Comparison of ENCODE assay signal across 10 mouse cellular contexts in the genomic region with DNA sequence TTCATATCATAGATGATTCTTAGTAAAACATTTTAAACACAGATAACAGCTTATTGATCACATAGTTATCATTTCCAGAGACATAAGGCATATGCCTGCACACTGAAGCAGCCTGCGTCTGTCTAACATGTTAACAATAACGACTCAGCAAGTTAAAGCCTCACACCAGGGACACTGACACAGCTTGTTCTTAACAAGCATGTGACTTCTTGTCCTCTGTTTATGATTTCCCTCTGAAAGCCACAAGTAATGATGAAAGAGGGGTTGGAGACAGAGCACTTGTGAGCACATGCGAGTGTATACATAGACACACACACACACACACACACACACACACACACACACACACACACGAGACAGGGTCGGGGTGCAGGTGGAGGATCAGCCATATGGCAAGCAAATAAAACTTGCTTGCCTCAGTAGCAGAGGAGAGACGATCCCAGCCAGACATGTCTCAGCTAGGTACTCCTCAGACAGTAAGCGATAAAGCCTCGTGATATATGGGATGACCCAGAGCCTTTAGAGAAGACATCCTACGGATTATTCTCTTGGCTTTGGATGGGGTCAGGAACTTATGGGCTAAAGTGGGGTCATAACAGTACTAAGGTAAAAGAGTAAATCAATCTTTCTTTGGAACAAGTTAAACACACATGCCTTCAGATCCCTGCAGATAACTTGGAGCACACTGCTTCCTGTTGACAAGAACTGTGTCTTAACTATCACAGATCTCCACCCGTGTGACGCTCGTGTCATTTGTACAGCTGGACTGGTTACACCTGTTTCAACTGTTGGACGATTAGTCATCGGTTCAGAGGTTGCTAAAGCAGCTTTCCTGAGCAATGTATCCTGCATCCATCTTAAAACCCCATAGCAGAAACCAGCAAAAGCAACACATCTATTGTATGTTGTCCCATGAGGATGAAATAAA. TPM values are rescaled to one million over a fixed set of nuclear protein-coding genes. Genes with fewer than 3 reads are reported as not detected.
DNase-seq lines count a peak whose midpoint lies in the region; ATAC-seq and TF ChIP-seq lines count a peak whose summit lies in the region.
"Had no signal": no experiment of that assay in that cellular context is flagged by ENCODE, and none has a peak within 500 bp of the region (broad histone marks: within the 10 kb centered on the region; RNA-seq: fewer than 3 reads in every experiment).

No protein-coding gene starts in this region.

- no peak overlapping the region for H3K9ac ChIP-seq in midbrain, postnatal 0 days (replicated peaks; ENCODE audit: low read length, poor library complexity, severe bottlenecking)
- H3K9ac ChIP-seq in hindbrain, embryonic 13.5 days, result no peak overlapping the region
- H3K9ac ChIP-seq in midbrain, embryonic 13.5 days (replicated peaks), result no peak overlapping the region

- no peaks in the 10 kb centered on the region for H3K27me3 ChIP-seq in midbrain, embryonic 10.5 days (ENCODE audit: low read depth, poor library complexity, severe bottlenecking)
- no peaks in the 10 kb centered on the region for H3K27me3 ChIP-seq in midbrain, postnatal 0 days (ENCODE audit: insufficient read depth, low read length)
- H3K27me3 ChIP-seq in hindbrain, embryonic 13.5 days, result no peaks in the 10 kb centered on the region
- H3K27me3 ChIP-seq in midbrain, embryonic 13.5 days, result no peaks in the 10 kb centered on the region

- no peak overlapping the region for H3K4me3 ChIP-seq in midbrain, embryonic 10.5 days
- H3K4me3 ChIP-seq in midbrain, postnatal 0 days (ENCODE audit: low read depth, low read length), result no peak overlapping the region
- no peak overlapping the region for H3K4me3 ChIP-seq in hindbrain, embryonic 13.5 days
- no peak overlapping the region for H3K4me3 ChIP-seq in midbrain, embryonic 13.5 days (replicated peaks)

- no peaks in the 10 kb centered on the region for H3K36me3 ChIP-seq in midbrain, embryonic 10.5 days
- H3K36me3 ChIP-seq in midbrain, postnatal 0 days (ENCODE audit: insufficient read depth, low read length), result no peaks in the 10 kb centered on the region
- no peaks in the 10 kb centered on the region for H3K36me3 ChIP-seq in hindbrain, embryonic 13.5 days
- no peaks in the 10 kb centered on the region for H3K36me3 ChIP-seq in midbrain, embryonic 13.5 days

- H3K9me3 ChIP-seq in midbrain, embryonic 10.5 days (replicated peaks), result no peaks in the 10 kb centered on the region
- H3K9me3 ChIP-seq in midbrain, postnatal 0 days (ENCODE audit: low read length), result no peaks in the 10 kb centered on the region
- H3K9me3 ChIP-seq in hindbrain, embryonic 13.5 days, result no peaks in the 10 kb centered on the region
- H3K9me3 ChIP-seq in midbrain, embryonic 13.5 days, result no peaks in the 10 kb centered on the region

- 87% methylated on average over 14 of the region's 14 CpGs for WGBS in midbrain, embryonic 10.5 days
- 72% methylated on average over 14 of the region's 14 CpGs for WGBS in midbrain, postnatal 0 days
- WGBS in hindbrain, embryonic 13.5 days, result 68% methylated on average over 14 of the region's 14 CpGs
- 77% methylated on average over 14 of the region's 14 CpGs for WGBS in midbrain, embryonic 13.5 days

- peaks cover 61% of the 10 kb centered on the region for H3K4me1 ChIP-seq in midbrain, embryonic 10.5 days
- H3K4me1 ChIP-seq in midbrain, postnatal 0 days (ENCODE audit: insufficient read depth, low read length), result 0 out of 2 replicates have a peak, but pooled peaks cover 7% of the 10 kb centered on the region
- peaks cover 30% of the 10 kb centered on the region for H3K4me1 ChIP-seq in hindbrain, embryonic 13.5 days (replicated peaks)
- peaks cover 39% of the 10 kb centered on the region for H3K4me1 ChIP-seq in midbrain, embryonic 13.5 days (replicated peaks)

- no peak for DNase-seq in midbrain, embryonic 10.5 days (ENCODE audit: low spot score)
- no peak for DNase-seq in midbrain, postnatal 0 days (ENCODE audit: low spot score)
- peak; percentile 3 for DNase-seq in T-cell, adult 2 months (ENCODE audit: low spot score)
- DNase-seq in layer of hippocampus, postnatal 36 days, result no peak
- DNase-seq in left cerebral cortex, adult 8-10 months (ENCODE audit: low spot score in 2 of 2), result no peak
- no peak for DNase-seq in spleen, postnatal 14 days (ENCODE audit: low spot score in 2 of 2)
- DNase-seq: cerebellum, adult 8-10 months; kidney, postnatal 36 days had no signal

- no peak overlapping the region for H3K4me2 ChIP-seq in midbrain, postnatal 0 days (ENCODE audit: low read depth, low read length, poor library complexity, severe bottlenecking)
- H3K4me2 ChIP-seq in hindbrain, embryonic 13.5 days, result no peak overlapping the region
- no peak overlapping the region for H3K4me2 ChIP-seq in midbrain, embryonic 13.5 days (replicated peaks)

- peak overlapping the region; percentile 66 for H3K27ac ChIP-seq in midbrain, embryonic 10.5 days (replicated peaks)
- H3K27ac ChIP-seq in midbrain, postnatal 0 days (ENCODE audit: low read depth, low read length), result no peak overlapping the region
- no peak overlapping the region for H3K27ac ChIP-seq in hindbrain, embryonic 13.5 days
- peak overlapping the region; percentile 70; the same call in 1 of the 2 replicates for H3K27ac ChIP-seq in midbrain, embryonic 13.5 days

- ATAC-seq in midbrain, postnatal 0 days (ENCODE audit: low FRiP score), result no peak
- 0 out of 2 replicates have a peak, but pooled peaks have one; percentile 26 for ATAC-seq in hindbrain, embryonic 13.5 days (ENCODE audit: low FRiP score)
- 0 out of 2 replicates have a peak, but pooled peaks have one; percentile 28 for ATAC-seq in midbrain, embryonic 13.5 days

- no peak for TF ChIP-seq CTCF in midbrain, postnatal 0 days (IDR thresholded peaks at IDR 0.05)

RNA-seq across cellular contexts. Expression of gene Ralgps2, which starts 51.4 kb away (rescaled TPM):
- polyA plus RNA-seq in midbrain, embryonic 10.5 days (2016; fragmentation: Nextera tagmentation; extraction: Ambion mirVana), result 92.8 and 96.8 TPM in 2 replicates
- 68.8 and 87.0 TPM in 2 replicates for total RNA-seq in midbrain, postnatal 0 days (2014; rRNA removed)
- 58.2 and 70.4 TPM in 2 replicates for polyA plus RNA-seq in midbrain, postnatal 0 days (2015; fragmentation: Nextera tagmentation; extraction: Ambion mirVana)
- 118 TPM in 2 replicates for polyA plus RNA-seq in hindbrain, embryonic 13.5 days (2015; fragmentation: Nextera tagmentation; extraction: Ambion mirVana)
- 132 and 143 TPM in 2 replicates for polyA plus RNA-seq in midbrain, embryonic 13.5 days (2015; fragmentation: Nextera tagmentation; extraction: Ambion mirVana)
- 10 to 100 TPM; 71.0 to 78.7 TPM for total RNA-seq in layer of hippocampus, postnatal 36 days (2021)
- total RNA-seq in left cerebral cortex, adult 8-10 months (2022), result 10 to 100 TPM; 34.9 to 50.6 (median 44.1) TPM

Comparison
In these comparisons a context has a peak if more than half of its experiments do, and no peak if none do; other contexts are left out.
1. H3K27ac ChIP-seq: peak in midbrain, embryonic 10.5 days (single experiment) and midbrain, embryonic 13.5 days (single experiment); none in midbrain, postnatal 0 days (single experiment) and hindbrain, embryonic 13.5 days (single experiment).